Mouse (Mus musculus) lung, postnatal 36 days (tissue): ENCODE data around the gene Hsph1.

Experiments used
- DNase-seq: peaks from one replicate; pipeline ENCODE4 v3.0.0; 2022; ENCODE audit warnings: mixed read lengths

Hsph1 gene

DNA sequence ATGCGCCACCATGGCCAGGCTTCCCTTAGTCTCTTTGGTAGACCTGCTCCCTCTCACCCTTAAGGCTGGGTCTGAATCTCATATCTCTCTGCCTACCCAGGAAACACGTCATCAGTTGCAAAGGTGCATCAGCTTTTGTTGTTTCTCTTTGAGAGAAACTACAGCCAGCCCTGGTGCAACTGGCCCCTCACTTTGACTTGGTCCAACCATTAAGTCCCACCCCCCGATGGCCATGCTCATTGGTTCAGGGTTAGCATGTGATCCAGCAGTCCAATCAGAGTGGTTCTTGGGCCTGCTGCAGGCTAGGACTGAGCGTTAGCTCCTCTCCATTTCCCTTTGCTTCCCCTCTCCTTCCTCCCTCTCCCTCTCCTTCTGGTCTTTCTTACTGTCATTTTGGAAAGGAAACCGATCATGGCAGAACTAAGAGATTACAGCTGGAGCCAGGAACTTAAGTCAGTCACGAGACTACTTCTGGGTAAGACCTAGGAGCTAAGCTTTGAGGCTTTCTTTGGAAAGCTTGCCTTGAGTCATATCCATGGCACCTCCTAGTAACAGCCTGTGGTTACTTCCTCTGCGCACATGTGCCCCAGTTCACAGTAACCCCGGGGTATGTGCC, 5.2 kb upstream of the Hsph1 start:
- DNase-seq, result no peak

DNA sequence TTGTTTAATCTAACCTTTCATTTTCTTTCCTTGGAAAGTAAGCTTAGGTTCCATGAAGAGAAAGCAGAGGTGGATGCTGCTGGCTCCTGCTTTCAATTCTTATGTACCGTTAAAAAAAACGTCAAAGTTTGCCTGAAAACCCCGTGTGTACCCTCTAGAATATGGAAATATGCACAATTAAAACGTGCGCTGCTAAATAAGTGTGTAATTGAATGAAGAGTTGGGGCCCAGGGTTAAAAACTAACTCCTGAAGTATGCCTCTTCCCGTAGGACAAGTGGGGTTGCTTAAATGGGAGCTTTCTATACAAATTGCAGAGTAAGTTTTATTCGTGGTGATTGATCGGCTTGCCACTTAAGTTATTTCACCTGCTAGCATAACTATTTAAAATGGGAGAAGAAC, 1.1 kb upstream of the Hsph1 start:
- DNase-seq, result no peak

DNA sequence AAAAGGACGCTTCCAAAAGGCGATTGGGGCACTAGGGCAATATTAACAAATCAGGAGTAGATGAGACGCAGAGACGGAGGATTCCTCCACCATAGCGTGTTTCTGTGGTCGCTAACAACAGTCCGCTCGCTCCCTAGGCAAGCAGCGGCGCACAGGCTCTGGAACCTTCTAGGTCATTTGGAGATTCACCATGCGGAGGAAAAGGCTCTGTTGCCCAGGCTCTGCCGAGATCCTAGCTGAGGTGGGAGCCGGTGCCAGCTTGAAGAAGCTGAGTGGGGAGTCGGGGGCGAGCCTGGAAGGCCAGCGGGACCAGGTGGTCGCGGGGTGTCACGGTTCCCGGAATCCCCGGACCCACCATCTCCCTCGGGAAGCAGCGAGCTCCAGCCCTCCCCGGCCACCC, 620 bp downstream of the Hsph1 start:
- DNase-seq, result peak; percentile 28

DNA sequence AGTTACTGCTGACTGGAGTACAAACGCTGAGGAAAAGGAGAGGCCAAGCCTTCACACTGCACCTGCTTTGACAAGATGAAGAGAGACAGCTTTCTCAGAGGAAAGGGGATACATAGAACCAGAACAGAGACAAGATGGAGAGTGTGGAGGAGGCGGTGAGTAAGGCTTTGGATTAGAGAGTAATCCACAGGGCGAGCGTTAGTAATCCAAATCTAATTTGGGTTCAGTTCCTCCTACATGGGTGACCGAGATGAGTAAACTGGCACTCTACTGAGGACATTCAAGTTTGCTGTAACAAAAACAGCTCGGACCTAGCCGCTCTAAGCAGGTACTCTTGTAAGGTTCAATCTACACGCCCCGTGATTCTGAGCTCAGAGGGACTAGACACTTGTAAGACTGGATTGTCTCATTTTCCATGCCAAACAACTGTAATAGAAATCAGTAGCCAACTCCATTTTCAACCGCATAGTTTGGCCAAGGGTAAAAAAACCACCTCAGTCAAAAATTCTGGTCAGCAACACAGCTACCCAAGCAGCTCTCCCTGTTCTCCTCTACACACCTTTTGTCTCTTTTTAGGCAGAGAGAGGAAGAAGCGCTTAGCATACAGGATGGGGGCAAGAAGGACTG, 1.7 kb downstream of the Hsph1 start:
- no peak for DNase-seq

GRCm38 (mm10) chr5:149625547-149625946, 10.6 kb downstream of the Hsph1 start:
- DNase-seq, result no peak

DNA sequence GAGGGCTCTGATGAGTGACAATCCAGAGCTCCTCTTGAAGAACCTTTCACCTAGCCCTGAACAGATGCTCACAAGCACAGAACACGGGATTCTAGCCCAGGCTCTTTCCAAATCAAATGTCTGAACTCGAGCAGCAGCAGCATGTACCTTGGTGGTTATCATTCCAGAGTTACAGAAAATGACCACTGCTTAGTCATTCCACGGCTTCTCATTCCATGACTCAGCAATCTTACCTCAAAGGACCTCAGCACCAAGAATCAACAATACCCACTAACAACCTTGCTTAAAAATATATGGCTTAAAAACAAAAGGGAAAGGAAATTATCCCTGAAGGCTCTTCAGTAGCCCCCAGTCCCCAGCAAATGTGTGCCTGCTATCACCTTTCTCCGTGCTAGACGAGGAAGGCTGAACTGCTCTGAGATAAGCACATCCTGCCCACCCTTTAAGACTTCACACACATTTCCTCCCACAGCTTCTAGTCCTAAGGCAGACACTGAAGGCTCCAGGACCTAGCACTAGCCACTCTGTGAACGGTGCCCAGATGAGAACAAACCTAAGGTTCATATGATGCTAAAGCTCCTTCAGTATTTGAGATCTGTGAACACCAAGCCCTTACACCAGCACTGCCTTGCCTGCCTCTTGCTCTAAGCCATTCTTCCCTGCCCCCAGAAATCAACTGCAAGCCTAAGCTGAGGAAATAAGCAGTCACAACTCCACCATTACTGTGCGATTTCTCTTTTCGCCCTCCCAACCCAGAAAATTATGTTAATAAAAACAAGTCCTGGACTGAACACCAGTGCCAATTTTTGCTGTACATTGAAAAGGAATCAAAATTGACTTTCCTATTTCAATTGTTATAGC, 12.1 kb downstream of the Hsph1 start:
- no peak for DNase-seq

DNA sequence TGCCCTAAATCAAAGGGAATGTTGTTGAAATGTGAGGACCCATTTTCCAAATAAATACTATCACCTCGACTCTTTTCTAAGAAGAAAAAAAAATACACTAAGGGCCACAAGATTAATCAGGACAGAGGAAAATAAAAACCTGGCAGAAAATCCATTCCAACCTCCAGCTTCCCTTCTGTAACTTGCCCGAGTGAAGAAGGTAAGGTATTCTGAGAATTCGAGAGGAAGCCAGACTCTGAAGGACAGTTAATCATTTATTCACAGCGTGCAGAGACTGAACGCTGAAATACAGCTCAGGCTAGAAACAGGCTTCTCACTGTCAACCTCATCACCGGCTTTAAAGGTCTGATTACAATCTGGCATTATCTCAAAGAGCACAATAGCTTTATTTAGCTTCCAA, 13.5 kb downstream of the Hsph1 start:
- no peak for DNase-seq

DNA sequence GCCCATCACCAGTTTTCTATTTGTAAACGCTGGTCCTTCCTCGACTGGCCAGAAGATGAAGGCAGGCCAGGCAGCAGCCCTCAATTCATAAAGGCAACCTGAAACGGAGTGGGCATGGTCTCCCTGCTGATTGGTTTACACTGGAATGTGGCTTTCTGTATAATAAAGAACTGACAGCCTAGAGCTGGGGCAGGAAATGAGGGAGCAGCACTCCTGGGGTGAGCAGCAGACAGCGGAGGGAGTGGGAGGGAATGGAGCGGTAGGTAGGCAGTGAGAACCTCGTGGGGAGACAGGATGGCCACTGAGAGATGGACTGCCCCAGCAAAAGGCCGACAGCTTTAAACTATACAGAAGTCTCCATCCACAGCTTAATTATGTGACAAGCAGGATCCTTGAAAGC, 14.0 kb downstream of the Hsph1 start:
- DNase-seq, result no peak

DNA sequence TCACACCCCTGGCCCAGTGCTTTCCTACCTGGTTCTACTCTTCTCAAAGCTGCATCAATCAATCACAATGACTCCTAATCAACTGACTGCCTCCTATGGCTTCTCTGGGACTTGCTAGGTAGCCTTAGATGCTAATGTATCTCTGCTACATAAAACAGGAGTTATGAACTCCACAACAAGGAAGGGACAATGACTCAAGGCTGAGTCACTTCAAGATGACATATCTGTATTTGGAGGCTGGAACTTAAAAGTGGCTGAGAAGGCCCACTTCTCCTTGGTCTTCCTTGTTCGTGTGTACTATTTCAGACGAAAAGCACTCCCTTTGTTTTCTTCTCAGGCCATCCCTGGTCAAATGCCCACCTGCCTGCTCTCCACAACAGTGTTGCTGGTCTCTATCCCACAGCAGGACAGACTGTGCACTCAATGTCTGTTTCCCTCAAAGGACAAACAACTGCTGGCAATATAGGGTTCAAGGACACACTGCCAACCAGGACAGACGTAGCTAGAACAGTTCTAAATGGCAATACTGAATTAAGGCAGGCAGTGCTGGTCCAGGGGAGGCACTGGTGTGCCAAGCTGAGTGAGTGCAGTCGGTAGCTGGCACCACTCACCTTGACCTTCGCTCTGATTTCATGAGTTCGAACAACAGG, 18.3 kb downstream of the Hsph1 start:
- no peak for DNase-seq

- DNase-seq, result no peak
These were observed 19.4 kb downstream of the Hsph1 start for GRCm38 (mm10) chr5:149616817-149617216.

DNA sequence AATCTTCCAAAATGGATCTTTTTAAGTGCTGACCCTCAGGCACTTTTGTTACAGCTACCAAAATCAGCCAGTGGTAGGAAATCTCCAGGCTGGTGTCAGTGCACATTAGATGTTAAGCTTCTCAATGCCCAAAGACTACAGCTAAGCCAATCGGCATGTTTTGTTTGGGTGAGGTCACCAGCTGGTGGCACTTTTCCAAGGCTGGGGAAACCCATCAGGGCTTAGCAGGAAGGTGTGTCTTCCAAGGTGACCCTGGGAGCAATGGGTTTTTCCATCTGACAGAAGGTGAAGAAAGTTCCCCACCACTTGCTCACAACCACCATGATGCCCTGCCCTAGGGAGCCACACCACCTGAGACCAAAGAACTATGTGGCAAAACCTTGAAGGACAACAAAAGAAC, 20.0 kb downstream of the Hsph1 start:
- no peak for DNase-seq

GRCm38 (mm10) chr5:149612740-149613139, 23.4 kb downstream of the Hsph1 start:
- DNase-seq, result no peak

- no peak for DNase-seq
These were observed 24.0 kb downstream of the Hsph1 start for GRCm38 (mm10) chr5:149612165-149612518.

DNA sequence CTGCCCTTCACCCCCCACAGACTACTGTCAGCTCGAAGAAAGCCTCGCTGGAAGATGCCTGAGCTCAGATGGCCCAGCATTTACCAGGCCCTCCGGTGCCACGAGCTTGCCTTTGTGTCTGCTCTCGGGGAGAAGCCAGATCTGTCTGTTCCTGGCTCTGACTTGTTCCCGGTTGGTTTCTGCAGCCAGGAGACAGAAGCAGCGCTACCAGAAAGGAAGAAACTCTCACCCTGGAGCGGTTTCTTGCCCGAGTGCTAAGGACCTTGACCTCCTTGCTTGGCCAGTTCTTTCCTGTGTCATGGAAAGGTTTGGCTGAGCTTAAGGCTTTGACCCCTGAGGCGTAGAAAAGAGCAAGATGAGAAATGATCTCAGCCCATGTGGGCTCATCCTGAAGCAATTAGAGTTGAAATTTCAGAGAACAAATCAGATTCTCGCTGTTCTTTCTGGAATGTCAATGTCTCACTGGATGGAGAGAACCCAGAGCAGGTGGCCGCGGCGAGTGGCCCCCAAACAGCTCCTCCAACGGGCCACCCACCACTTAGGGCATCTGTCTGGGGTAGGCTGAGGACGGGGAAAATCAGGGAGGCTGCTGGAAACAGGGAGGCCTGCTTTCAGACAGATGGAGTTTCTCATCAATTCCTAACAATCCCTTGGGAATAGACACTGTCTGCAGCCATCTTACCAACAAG, 24.6 kb downstream of the Hsph1 start:
- no peak for DNase-seq

DNA sequence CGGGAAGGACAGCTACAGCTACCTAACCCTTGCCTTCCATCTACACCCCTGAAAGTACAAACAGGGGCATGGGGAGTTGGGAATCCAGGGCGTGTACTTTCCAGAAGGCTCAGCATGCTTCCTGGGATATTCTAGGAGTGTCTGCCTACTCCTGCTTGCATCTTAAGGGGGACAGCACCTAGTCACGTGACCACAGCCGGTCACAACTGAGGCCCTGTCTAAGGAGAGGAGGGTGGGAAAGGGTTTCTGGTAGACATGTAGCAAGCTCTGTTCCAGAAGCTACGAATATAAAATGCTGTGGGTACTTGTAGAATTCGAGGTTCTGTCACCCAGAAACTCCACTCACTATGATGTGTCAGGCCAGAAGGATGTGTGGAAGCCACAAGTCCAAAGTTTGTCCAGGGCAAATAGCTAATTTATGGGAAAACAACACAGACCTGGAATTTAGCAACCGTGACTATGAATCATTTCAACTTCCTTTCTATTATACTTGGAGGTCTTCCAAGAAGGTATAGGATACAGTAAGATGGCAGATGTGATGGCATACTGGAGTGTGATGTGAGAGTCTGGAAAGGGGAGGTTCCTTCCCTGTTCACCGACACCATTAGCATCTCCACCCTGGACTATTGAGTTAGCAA, 29.0 kb downstream of the Hsph1 start:
- DNase-seq, result no peak

DNA sequence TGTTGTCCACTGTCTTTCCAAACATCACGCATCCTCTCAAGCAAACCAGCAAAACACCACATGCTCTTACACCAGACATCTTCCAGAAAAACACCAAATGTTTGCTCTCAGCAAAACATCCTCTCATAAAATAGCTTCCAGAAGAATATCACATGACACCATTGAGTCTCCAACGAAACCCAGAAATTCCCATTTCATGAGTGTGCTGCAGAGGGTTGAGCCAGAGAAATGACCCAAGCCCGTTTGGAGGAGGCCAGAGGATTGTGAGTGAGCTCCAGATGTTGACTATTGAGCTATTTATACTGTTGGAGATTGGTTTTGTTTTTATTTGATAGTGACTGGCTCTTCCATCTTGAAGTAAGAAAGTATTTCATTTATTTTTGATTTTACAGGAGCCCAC, 32.9 kb downstream of the Hsph1 start:
- DNase-seq, result no peak

- no peak for DNase-seq
These were observed 34.2 kb downstream of the Hsph1 start for GRCm38 (mm10) chr5:149601996-149602395.

DNA sequence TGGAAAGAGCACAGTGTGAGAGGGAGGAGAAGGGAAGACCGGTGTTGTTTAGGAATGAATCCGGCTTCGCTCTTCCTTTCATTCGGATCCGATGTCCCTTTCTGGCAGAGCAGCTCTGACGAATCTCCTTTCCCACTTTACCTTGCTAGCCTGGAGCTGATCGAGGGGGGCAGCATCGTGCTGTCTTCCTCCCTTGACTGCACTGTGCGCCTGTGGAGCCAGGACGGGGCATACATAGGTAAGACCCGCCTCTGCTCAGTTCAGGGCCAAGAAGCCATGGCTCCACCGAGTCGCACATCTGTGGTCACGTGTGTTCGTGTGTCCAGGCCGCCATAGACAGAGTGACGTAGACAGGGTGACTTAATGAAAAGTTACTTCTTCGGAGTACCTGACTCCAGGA, 38.8 kb downstream of the Hsph1 start:
- DNase-seq, result no peak

DNA sequence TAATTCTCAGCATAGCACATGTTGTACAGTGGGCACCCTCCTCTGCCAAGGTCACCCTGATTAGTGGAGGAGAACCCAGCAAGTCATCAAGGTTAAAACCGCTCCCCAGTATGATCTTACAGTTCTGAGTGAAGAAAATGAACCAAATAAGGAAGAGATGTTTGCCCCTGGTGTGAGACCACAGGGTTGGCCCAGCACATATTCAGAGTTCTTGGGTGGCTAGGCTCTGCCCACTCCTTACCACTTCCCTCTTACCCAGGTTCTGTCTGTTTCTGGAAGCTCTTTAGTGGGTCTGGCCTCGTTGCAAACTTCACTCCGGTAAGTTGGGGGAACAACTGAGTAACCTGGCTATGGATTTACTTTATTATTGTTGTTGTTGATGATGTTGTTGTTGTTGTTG, 42.0 kb downstream of the Hsph1 start:
- no peak for DNase-seq

GRCm38 (mm10) chr5:149589932-149590331, 46.2 kb downstream of the Hsph1 start:
- no peak for DNase-seq

- no peak for DNase-seq
These were observed 47.2 kb downstream of the Hsph1 start for GRCm38 (mm10) chr5:149588814-149589534.

DNA sequence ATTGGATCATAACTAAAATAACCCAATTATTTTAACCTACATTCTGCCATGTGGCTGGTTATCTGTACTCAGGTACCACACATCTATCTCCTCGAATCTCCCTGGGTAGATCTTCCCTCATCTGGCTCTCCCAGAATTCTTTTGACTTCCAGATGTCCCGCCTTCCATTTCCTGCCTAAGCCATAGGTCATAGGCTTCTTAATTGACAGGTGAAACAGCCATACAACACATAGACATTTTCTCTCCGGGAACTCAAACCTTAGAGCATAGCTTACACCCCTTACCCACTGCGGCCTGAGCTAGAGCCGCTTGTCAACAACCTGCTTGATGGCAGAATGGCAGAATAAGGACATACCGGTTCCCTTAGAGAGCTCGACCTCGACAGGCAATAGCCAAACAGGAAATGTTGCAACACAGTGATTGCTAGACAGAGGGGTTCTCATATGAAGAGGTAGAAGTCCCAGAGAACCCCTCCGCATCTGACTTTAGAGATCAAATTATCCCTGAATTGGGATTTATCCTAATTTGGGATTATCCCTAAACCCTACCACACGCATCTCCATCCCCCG, 48.8 kb downstream of the Hsph1 start:
- DNase-seq, result no peak
